Mouse (Mus musculus) hindbrain, embryonic 12.5 days (tissue): Measurements from ENCODE around the gene Fdxacb1. TPM values are rescaled to one million over a fixed set of nuclear protein-coding genes. Genes with fewer than 3 reads are reported as not detected.

ENCODE experiments used
- ATAC-seq: fragments of 200-750 bp; cut with Nextera tagmentation; 2 replicates; pipeline ENCODE4 v1.8.0; 2017; ENCODE audit warnings: moderate TSS enrichment; ENCODE audit not compliant: low FRiP score
- H3K27ac ChIP-seq: fragments of 300-500 bp; sonication (generic); 2 replicates; pipeline ENCODE4 v1.5.1; 2016; ENCODE audit warnings: mild to moderate bottlenecking
- H3K27me3 ChIP-seq: fragments of 300-500 bp; sonication (generic); 2 replicates; pipeline ENCODE4 v1.6.1; 2016; ENCODE audit warnings: mild to moderate bottlenecking
- H3K36me3 ChIP-seq: fragments of 300-500 bp; sonication (generic); 2 replicates; pipeline ENCODE4 v1.6.1; 2016; ENCODE audit warnings: mild to moderate bottlenecking
- H3K4me1 ChIP-seq: fragments of 300-500 bp; sonication (generic); 2 replicates; pipeline ENCODE4 v1.6.1; 2016
- H3K4me2 ChIP-seq: fragments of 300-500 bp; sonication (generic); replicated peaks from 2 replicates; pipeline ENCODE4 v1.6.1; 2016; ENCODE audit warnings: mild to moderate bottlenecking
- H3K4me3 ChIP-seq: fragments of 300-500 bp; sonication (generic); 2 replicates; pipeline ENCODE4 v1.5.1; 2016; ENCODE audit warnings: mild to moderate bottlenecking
- H3K9ac ChIP-seq: fragments of 300-500 bp; sonication (generic); 2 replicates; pipeline ENCODE4 v1.6.1; 2016; ENCODE audit warnings: mild to moderate bottlenecking, moderate library complexity
- H3K9me3 ChIP-seq: fragments of 300-500 bp; sonication (generic); replicated peaks from 2 replicates; pipeline ENCODE4 v1.6.1; 2016; ENCODE audit warnings: mild to moderate bottlenecking
- WGBS: fragments of 180-500 bp; shearing (Covaris S2); methylation state at CpG from one replicate; pipeline ENCODE4 v1.1.7; 2016; 5-methylcytosine and 5-hydroxymethylcytosine counted together
- polyA plus RNA-seq: library from polyadenylated mRNA; unstranded; fragments of >200 nt; fragmentation: Nextera tagmentation; extraction: Ambion mirVana; gene quantifications from 2 replicates; pipeline ENCODE4 v1.2.1, GENCODE M21; 2016

Fdxacb1 gene
- polyA plus RNA-seq, 1 experiment from 2014 or later: 11.6 TPM

GRCm38 (mm10) chr9:50776162-50776760 is 8.2 kb downstream of the Fdxacb1 start:
- H3K4me3 ChIP-seq: peak overlapping the region; percentile 94
- H3K9ac ChIP-seq: peak overlapping the region; percentile 93
- WGBS: 74% methylated on average over 11 of the region's 11 CpGs
- ATAC-seq: no peak
- H3K4me1 ChIP-seq: peaks cover 17% of the 10 kb centered on the region
- no peaks in the 10 kb centered on the region for H3K9me3 ChIP-seq
- peaks cover 26% of the 10 kb centered on the region for H3K36me3 ChIP-seq
- peak overlapping the region; percentile 83 for H3K4me2 ChIP-seq
- no peak overlapping the region for H3K27ac ChIP-seq
- H3K27me3 ChIP-seq: no peaks in the 10 kb centered on the region

GRCm38 (mm10) chr9:50782155-50782554 is 14.1 kb downstream of the Fdxacb1 start:
- WGBS: 79% methylated on average over 2 of the region's 2 CpGs

GRCm38 (mm10) chr9:50795266-50795665 is 27.2 kb downstream of the Fdxacb1 start:
- no peak overlapping the region for H3K27ac ChIP-seq
- H3K36me3 ChIP-seq: peaks cover 51% of the 10 kb centered on the region
- no peak overlapping the region for H3K4me2 ChIP-seq
- 89% methylated on average over 3 of the region's 3 CpGs for WGBS
- no peak overlapping the region for H3K4me3 ChIP-seq
- no peaks in the 10 kb centered on the region for H3K9me3 ChIP-seq
- H3K9ac ChIP-seq: no peak overlapping the region
- ATAC-seq: no peak
- H3K27me3 ChIP-seq: no peaks in the 10 kb centered on the region
- no peaks in the 10 kb centered on the region for H3K4me1 ChIP-seq

More at GRCm38 (mm10) chr9:50782155-50782554, 14.1 kb downstream of the Fdxacb1 start:
- Histone ChIP-seq H3K4me2 (no peak overlapping the region), H3K27me3 (no peaks in the 10 kb centered on the region), H3K4me3 (no peak overlapping the region), H3K27ac (no peak overlapping the region), H3K36me3 (peaks cover 77% of the 10 kb centered on the region), H3K4me1 (no peaks in the 10 kb centered on the region), H3K9ac (no peak overlapping the region), H3K9me3 (no peaks in the 10 kb centered on the region)
- ATAC-seq: no peak

- 89% methylated on average over 8 of the region's 8 CpGs for WGBS
- no peak overlapping the region for H3K4me2 ChIP-seq
- no peaks in the 10 kb centered on the region for H3K27me3 ChIP-seq
- ATAC-seq: no peak
- no peak overlapping the region for H3K9ac ChIP-seq
- H3K36me3 ChIP-seq: peaks cover 45% of the 10 kb centered on the region
- no peak overlapping the region for H3K4me3 ChIP-seq
- no peak overlapping the region for H3K27ac ChIP-seq
- no peaks in the 10 kb centered on the region for H3K9me3 ChIP-seq
- no peaks in the 10 kb centered on the region for H3K4me1 ChIP-seq
Observed at GRCm38 (mm10) chr9:50796776-50797175, 28.7 kb downstream of the Fdxacb1 start.

GRCm38 (mm10) chr9:50797641-50798040 is 29.6 kb downstream of the Fdxacb1 start:
- Histone ChIP-seq H3K27me3 (no peaks in the 10 kb centered on the region), H3K9me3 (no peaks in the 10 kb centered on the region), H3K4me3 (no peak overlapping the region), H3K9ac (no peak overlapping the region), H3K36me3 (peaks cover 46% of the 10 kb centered on the region), H3K4me2 (no peak overlapping the region), H3K27ac (no peak overlapping the region), H3K4me1 (no peaks in the 10 kb centered on the region)
- ATAC-seq: no peak
- whole genome bisulfite sequencing: 98% methylated on average over 7 of the region's 7 CpGs

- 90% methylated on average over 5 of the region's 5 CpGs for WGBS
- no peak for ATAC-seq
- no peak overlapping the region for H3K9ac ChIP-seq
- no peaks in the 10 kb centered on the region for H3K4me1 ChIP-seq
- H3K27me3 ChIP-seq: no peaks in the 10 kb centered on the region
- H3K9me3 ChIP-seq: no peaks in the 10 kb centered on the region
- H3K36me3 ChIP-seq: peaks cover 50% of the 10 kb centered on the region
- no peak overlapping the region for H3K27ac ChIP-seq
- H3K4me3 ChIP-seq: no peak overlapping the region
- no peak overlapping the region for H3K4me2 ChIP-seq
Observed at GRCm38 (mm10) chr9:50798368-50798767, 30.3 kb downstream of the Fdxacb1 start.

- ATAC-seq: no peak
- 55% methylated on average over 2 of the region's 2 CpGs for WGBS
- peaks cover 48% of the 10 kb centered on the region for H3K36me3 ChIP-seq
- H3K4me1 ChIP-seq: no peaks in the 10 kb centered on the region
- H3K4me3 ChIP-seq: no peak overlapping the region
- no peak overlapping the region for H3K27ac ChIP-seq
- H3K27me3 ChIP-seq: no peaks in the 10 kb centered on the region
- no peak overlapping the region for H3K9ac ChIP-seq
- no peaks in the 10 kb centered on the region for H3K9me3 ChIP-seq
- no peak overlapping the region for H3K4me2 ChIP-seq
Observed at GRCm38 (mm10) chr9:50800985-50801384, 32.9 kb downstream of the Fdxacb1 start.

GRCm38 (mm10) chr9:50803055-50803671 is 35.1 kb downstream of the Fdxacb1 start:
- no peak overlapping the region for H3K4me2 ChIP-seq
- no peak for ATAC-seq
- 87% methylated on average over 7 of the region's 7 CpGs for WGBS
- H3K27me3 ChIP-seq: no peaks in the 10 kb centered on the region
- no peak overlapping the region for H3K4me3 ChIP-seq
- no peaks in the 10 kb centered on the region for H3K9me3 ChIP-seq
- no peak overlapping the region for H3K9ac ChIP-seq
- H3K36me3 ChIP-seq: peaks cover 61% of the 10 kb centered on the region
- no peaks in the 10 kb centered on the region for H3K4me1 ChIP-seq
- H3K27ac ChIP-seq: no peak overlapping the region

- Histone ChIP-seq H3K27me3 (no peaks in the 10 kb centered on the region), H3K9me3 (no peaks in the 10 kb centered on the region), H3K4me1 (no peaks in the 10 kb centered on the region), H3K9ac (no peak overlapping the region), H3K4me2 (no peak overlapping the region), H3K27ac (no peak overlapping the region), H3K36me3 (peaks cover 56% of the 10 kb centered on the region), H3K4me3 (no peak overlapping the region)
- no peak for ATAC-seq
- WGBS: 78% methylated on average over 6 of the region's 6 CpGs
Observed at GRCm38 (mm10) chr9:50808471-50808870, 40.4 kb downstream of the Fdxacb1 start.

- ATAC-seq: no peak
- no peak overlapping the region for H3K4me2 ChIP-seq
- no peaks in the 10 kb centered on the region for H3K4me1 ChIP-seq
- H3K9ac ChIP-seq: no peak overlapping the region
- no peak overlapping the region for H3K4me3 ChIP-seq
- peaks cover 59% of the 10 kb centered on the region for H3K36me3 ChIP-seq
- WGBS: 92% methylated on average over 13 of the region's 13 CpGs
- no peak overlapping the region for H3K27ac ChIP-seq
- H3K9me3 ChIP-seq: no peaks in the 10 kb centered on the region
- H3K27me3 ChIP-seq: no peaks in the 10 kb centered on the region
Observed at GRCm38 (mm10) chr9:50809146-50809545, 41.1 kb downstream of the Fdxacb1 start.

- H3K9ac ChIP-seq: no peak overlapping the region
- no peak overlapping the region for H3K4me2 ChIP-seq
- H3K9me3 ChIP-seq: no peaks in the 10 kb centered on the region
- WGBS: 95% methylated on average over 7 of the region's 7 CpGs
- no peak overlapping the region for H3K27ac ChIP-seq
- H3K27me3 ChIP-seq: no peaks in the 10 kb centered on the region
- no peak overlapping the region for H3K4me3 ChIP-seq
- peaks cover 53% of the 10 kb centered on the region for H3K36me3 ChIP-seq
- H3K4me1 ChIP-seq: no peaks in the 10 kb centered on the region
- no peak for ATAC-seq
Observed at GRCm38 (mm10) chr9:50811187-50811586, 43.2 kb downstream of the Fdxacb1 start.

GRCm38 (mm10) chr9:50811746-50812145 is 43.7 kb downstream of the Fdxacb1 start:
- Histone ChIP-seq H3K36me3 (peaks cover 54% of the 10 kb centered on the region), H3K9ac (no peak overlapping the region), H3K4me1 (no peaks in the 10 kb centered on the region), H3K27ac (no peak overlapping the region), H3K4me3 (no peak overlapping the region), H3K4me2 (no peak overlapping the region), H3K9me3 (no peaks in the 10 kb centered on the region), H3K27me3 (no peaks in the 10 kb centered on the region)
- no peak for ATAC-seq
- 83% methylated on average over 2 of the region's 2 CpGs for WGBS

GRCm38 (mm10) chr9:50813796-50814195 is 45.8 kb downstream of the Fdxacb1 start:
- Histone ChIP-seq H3K27me3 (no peaks in the 10 kb centered on the region), H3K9ac (no peak overlapping the region), H3K4me2 (no peak overlapping the region), H3K4me1 (no peaks in the 10 kb centered on the region), H3K9me3 (no peaks in the 10 kb centered on the region), H3K36me3 (peaks cover 47% of the 10 kb centered on the region), H3K4me3 (no peak overlapping the region), H3K27ac (no peak overlapping the region)
- ATAC-seq: no peak
- WGBS: 94% methylated on average over 5 of the region's 5 CpGs
